Mouse (Mus musculus): ENCODE results near the gene Dcaf11. TPM values are rescaled to one million over a fixed set of nuclear protein-coding genes. Genes with fewer than 3 reads are reported as not detected.
A peak's percentile ranks its signal among the peaks of the same experiment; 100 is the strongest.

Dcaf11 gene
- polyA plus RNA-seq, 1 experiment from 2014 or later: 45.9 TPM

- H3K9ac ChIP-seq (ENCODE audit: low read length): no peak overlapping the region
- no peak overlapping the region for H3K4me3 ChIP-seq (ENCODE audit: low read depth, low read length)
- no peaks in the 10 kb centered on the region; the same call in none of the 2 replicates for H3K36me3 ChIP-seq (ENCODE audit: control insufficient read depth, insufficient read depth, low read length)
- no peaks in the 10 kb centered on the region for H3K9me3 ChIP-seq (ENCODE audit: control insufficient read depth, low read length)
- DNase-seq (ENCODE audit: low spot score) (no peak), ATAC-seq (ENCODE audit: low FRiP score, low TSS enrichment) (no peak)
- H3K27ac ChIP-seq (replicated peaks): no peak overlapping the region
- 93% methylated on average over 16 of the region's 16 CpGs for WGBS
- H3K27me3 ChIP-seq (ENCODE audit: control insufficient read depth, insufficient read depth, low read length): no peaks in the 10 kb centered on the region
- H3K4me2 ChIP-seq (replicated peaks; ENCODE audit: low read depth): no peak overlapping the region
- H3K4me1 ChIP-seq (replicated peaks; ENCODE audit: control insufficient read depth, insufficient read depth): no peaks in the 10 kb centered on the region
- TF ChIP-seq CTCF (IDR thresholded peaks at IDR 0.05; ENCODE audit: low read depth): no peak
- TF ChIP-seq EP300 (optimal IDR thresholded peaks at IDR 0.05): no peak
Observed at GRCm38 (mm10) chr14:55605743-55606459, 46.1 kb downstream of the Dcaf11 start.

GRCm38 (mm10) chr14:55608339-55608738, 48.5 kb downstream of the Dcaf11 start:
- 92% methylated on average over 6 of the region's 6 CpGs for WGBS
- Histone ChIP-seq H3K4me1 (replicated peaks; ENCODE audit: control insufficient read depth, insufficient read depth) (no peaks in the 10 kb centered on the region), H3K9ac (ENCODE audit: low read length) (no peak overlapping the region), H3K9me3 (ENCODE audit: control insufficient read depth, low read length) (no peaks in the 10 kb centered on the region), H3K4me3 (ENCODE audit: low read depth, low read length) (no peak overlapping the region), H3K36me3 (ENCODE audit: control insufficient read depth, insufficient read depth, low read length) (no peaks in the 10 kb centered on the region; the same call in none of the 2 replicates), H3K4me2 (replicated peaks; ENCODE audit: low read depth) (no peak overlapping the region), H3K27me3 (ENCODE audit: control insufficient read depth, insufficient read depth, low read length) (no peaks in the 10 kb centered on the region), H3K27ac (replicated peaks) (no peak overlapping the region)
- DNase-seq (ENCODE audit: low spot score) (no peak), ATAC-seq (ENCODE audit: low FRiP score, low TSS enrichment) (no peak)
- TF ChIP-seq EP300 (optimal IDR thresholded peaks at IDR 0.05): no peak
- TF ChIP-seq CTCF (IDR thresholded peaks at IDR 0.05; ENCODE audit: low read depth): no peak

- Histone ChIP-seq H3K4me2 (replicated peaks; ENCODE audit: low read depth) (no peak overlapping the region), H3K36me3 (ENCODE audit: control insufficient read depth, insufficient read depth, low read length) (no peaks in the 10 kb centered on the region; the same call in 1 of the 2 replicates), H3K9me3 (ENCODE audit: control insufficient read depth, low read length) (no peaks in the 10 kb centered on the region), H3K9ac (ENCODE audit: low read length) (no peak overlapping the region), H3K27ac (replicated peaks) (no peak overlapping the region), H3K4me3 (ENCODE audit: low read depth, low read length) (no peak overlapping the region), H3K27me3 (ENCODE audit: control insufficient read depth, insufficient read depth, low read length) (no peaks in the 10 kb centered on the region), H3K4me1 (replicated peaks; ENCODE audit: control insufficient read depth, insufficient read depth) (no peaks in the 10 kb centered on the region)
- TF ChIP-seq EP300 (optimal IDR thresholded peaks at IDR 0.05) (no peak), CTCF (IDR thresholded peaks at IDR 0.05; ENCODE audit: low read depth) (no peak)
- 52% methylated on average over 6 of the region's 6 CpGs for WGBS
- ATAC-seq (ENCODE audit: low FRiP score, low TSS enrichment) (no peak), DNase-seq (ENCODE audit: low spot score) (no peak)
Observed at GRCm38 (mm10) chr14:55613346-55613745, 53.5 kb downstream of the Dcaf11 start.

GRCm38 (mm10) chr14:55614565-55615178, 54.9 kb downstream of the Dcaf11 start:
- Histone ChIP-seq H3K9me3 (ENCODE audit: control insufficient read depth, low read length) (no peaks in the 10 kb centered on the region), H3K9ac (ENCODE audit: low read length) (no peak overlapping the region), H3K4me3 (ENCODE audit: low read depth, low read length) (no peak overlapping the region), H3K27me3 (ENCODE audit: control insufficient read depth, insufficient read depth, low read length) (no peaks in the 10 kb centered on the region), H3K4me2 (replicated peaks; ENCODE audit: low read depth) (no peak overlapping the region), H3K27ac (replicated peaks) (no peak overlapping the region), H3K36me3 (ENCODE audit: control insufficient read depth, insufficient read depth, low read length) (no peaks in the 10 kb centered on the region), H3K4me1 (replicated peaks; ENCODE audit: control insufficient read depth, insufficient read depth) (no peaks in the 10 kb centered on the region)
- no peak for TF ChIP-seq CTCF (IDR thresholded peaks at IDR 0.05; ENCODE audit: low read depth)
- TF ChIP-seq EP300 (optimal IDR thresholded peaks at IDR 0.05): no peak
- WGBS: 76% methylated on average over 7 of the region's 7 CpGs
- DNase-seq (ENCODE audit: low spot score) (no peak), ATAC-seq (ENCODE audit: low FRiP score, low TSS enrichment) (peak; percentile 36; the same call in 1 of the 2 replicates)

GRCm38 (mm10) chr14:55615876-55616275, 56.1 kb downstream of the Dcaf11 start:
- ATAC-seq (ENCODE audit: low FRiP score, low TSS enrichment) (no peak), DNase-seq (ENCODE audit: low spot score) (no peak)
- Histone ChIP-seq H3K9ac (ENCODE audit: low read length) (no peak overlapping the region), H3K4me3 (ENCODE audit: low read depth, low read length) (no peak overlapping the region), H3K4me2 (replicated peaks; ENCODE audit: low read depth) (no peak overlapping the region), H3K36me3 (ENCODE audit: control insufficient read depth, insufficient read depth, low read length) (no peaks in the 10 kb centered on the region), H3K27ac (replicated peaks) (no peak overlapping the region), H3K27me3 (ENCODE audit: control insufficient read depth, insufficient read depth, low read length) (no peaks in the 10 kb centered on the region), H3K4me1 (replicated peaks; ENCODE audit: control insufficient read depth, insufficient read depth) (no peaks in the 10 kb centered on the region), H3K9me3 (ENCODE audit: control insufficient read depth, low read length) (no peaks in the 10 kb centered on the region)
- 36% methylated on average over 2 of the region's 2 CpGs for WGBS
- TF ChIP-seq EP300 (optimal IDR thresholded peaks at IDR 0.05): no peak
- TF ChIP-seq CTCF (IDR thresholded peaks at IDR 0.05; ENCODE audit: low read depth): no peak

GRCm38 (mm10) chr14:55616844-55617243, 57.0 kb downstream of the Dcaf11 start:
- no peak overlapping the region for H3K27ac ChIP-seq (replicated peaks)
- H3K4me3 ChIP-seq (ENCODE audit: low read depth, low read length): no peak overlapping the region
- DNase-seq (ENCODE audit: low spot score): no peak
- TF ChIP-seq CTCF (IDR thresholded peaks at IDR 0.05; ENCODE audit: low read depth) (no peak), EP300 (optimal IDR thresholded peaks at IDR 0.05) (no peak)
- no peaks in the 10 kb centered on the region for H3K4me1 ChIP-seq (replicated peaks; ENCODE audit: control insufficient read depth, insufficient read depth)
- H3K27me3 ChIP-seq (ENCODE audit: control insufficient read depth, insufficient read depth, low read length): no peaks in the 10 kb centered on the region
- H3K9me3 ChIP-seq (ENCODE audit: control insufficient read depth, low read length): no peaks in the 10 kb centered on the region
- 80% methylated on average over 2 of the region's 2 CpGs for WGBS
- no peaks in the 10 kb centered on the region for H3K36me3 ChIP-seq (ENCODE audit: control insufficient read depth, insufficient read depth, low read length)
- no peak for ATAC-seq (ENCODE audit: low FRiP score, low TSS enrichment)
- H3K4me2 ChIP-seq (replicated peaks; ENCODE audit: low read depth): no peak overlapping the region
- no peak overlapping the region for H3K9ac ChIP-seq (ENCODE audit: low read length)
